Mouse (Mus musculus) kidney, adult 2 months (tissue): ENCODE measurements around the gene Gm12355.
A peak's percentile ranks its signal among the peaks of the same experiment; 100 is the strongest.

Experiments
- CTCF ChIP-seq: fragments of 200-500 bp; conservative IDR thresholded peaks from 2 replicates; pipeline ENCODE4 v1.5.1; 2011; ENCODE audit warnings: low read depth, mild to moderate bottlenecking, control low read depth, low read length, moderate library complexity, mixed read lengths; ENCODE audit not compliant: insufficient read depth, insufficient read length
- POLR2A ChIP-seq: fragments of 200-500 bp; IDR thresholded peaks from one replicate; pipeline ENCODE4 v1.6.1; 2011; ENCODE audit warnings: low read depth, low read length, control low read depth

DNA sequence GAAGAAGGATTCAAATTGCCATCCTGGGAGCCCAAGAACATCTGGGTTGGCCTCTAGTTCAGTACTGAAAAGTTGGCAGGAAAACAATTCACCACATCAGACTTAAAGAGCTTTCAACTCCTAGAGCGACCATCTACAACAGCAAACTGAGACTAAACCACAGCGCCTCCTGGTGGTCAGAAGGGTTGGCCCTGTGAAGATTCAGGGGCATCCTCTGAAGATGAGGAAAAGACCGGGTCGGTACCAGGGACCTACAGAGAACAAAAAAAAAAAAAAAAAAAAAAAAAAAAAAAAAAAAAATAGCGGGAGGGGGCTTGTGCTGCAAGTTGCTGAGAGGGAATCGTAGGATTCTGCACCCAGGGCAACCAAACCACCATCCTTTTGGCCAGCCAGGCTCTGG, 28.1 kb downstream of the Gm12355 start:
- TF ChIP-seq CTCF (peak; percentile 84), POLR2A (no peak)
